Mouse (Mus musculus) ES-Bruce4 (cell line): Measurements from ENCODE around the gene Tm7sf2.
A peak's percentile ranks its signal among the peaks of the same experiment; 100 is the strongest.

Experiments
- CTCF ChIP-seq: IDR thresholded peaks from one replicate; pipeline ENCODE4 v1.8.1; 2011; ENCODE audit warnings: low read depth, low read length
- EP300 ChIP-seq: IDR thresholded peaks from 2 replicates; pipeline ENCODE4 v1.6.1; 2011; ENCODE audit warnings: low read depth, low read length; ENCODE audit not compliant: insufficient read depth

- TF ChIP-seq CTCF (no peak), EP300 (peak; percentile 82; the same call in 1 of the 2 replicates)
Measured at GRCm38 (mm10) chr19:6084478-6085248, 16.5 kb upstream of the Tm7sf2 start, which contains the start of the genes Zfpl1 and Cdca5.
